Mouse (Mus musculus) kidney, postnatal 0 days (tissue): Measurements from ENCODE around the gene Slc7a6. TPM values are rescaled to one million over a fixed set of nuclear protein-coding genes. Genes with fewer than 3 reads are reported as not detected.
A peak's percentile ranks its signal among the peaks of the same experiment; 100 is the strongest.
"Not testable (repeated sequence)": the region's sequence is repeated elsewhere in the genome, so short reads cannot be mapped to it uniquely, and the experiment has no call there.

ENCODE experiments used
- ATAC-seq: fragments of 200-750 bp; cut with Nextera tagmentation; replicated peaks from 2 replicates; pipeline ENCODE4 v1.8.0; 2017; ENCODE audit warnings: low read depth, moderate number of reproducible peaks, moderate TSS enrichment, moderate library complexity; ENCODE audit not compliant: low FRiP score
- DNase-seq: peaks from one replicate; pipeline ENCODE4 v3.0.0-alpha.2; 2016; ENCODE audit warnings: low spot score
- H3K27ac ChIP-seq: fragments of 300-500 bp; sonication (generic); 2 replicates; pipeline ENCODE4 v1.5.1; 2014; ENCODE audit warnings: mild to moderate bottlenecking
- H3K27me3 ChIP-seq: fragments of 300-500 bp; sonication (generic); 2 replicates; pipeline ENCODE4 v1.6.1; 2014; ENCODE audit warnings: low read length, mixed read lengths; ENCODE audit not compliant: insufficient read depth
- H3K36me3 ChIP-seq: fragments of 300-500 bp; sonication (generic); 2 replicates; pipeline ENCODE4 v1.6.1; 2014; ENCODE audit warnings: low read length, mixed read lengths; ENCODE audit not compliant: insufficient read depth
- H3K4me1 ChIP-seq: fragments of 300-500 bp; sonication (generic); replicated peaks from 2 replicates; pipeline ENCODE4 v1.6.1; 2014; ENCODE audit warnings: antibody characterized with exemption, low read length, mixed read lengths; ENCODE audit not compliant: insufficient read depth
- H3K4me2 ChIP-seq: fragments of 300-500 bp; sonication (generic); 2 replicates; pipeline ENCODE4 v1.6.1; 2014; ENCODE audit warnings: mild to moderate bottlenecking, low read length, moderate library complexity, mixed read lengths
- H3K4me3 ChIP-seq: fragments of 300-500 bp; sonication (generic); replicated peaks from 2 replicates; pipeline ENCODE4 v1.5.1; 2014; ENCODE audit warnings: low read depth, low read length
- H3K9ac ChIP-seq: fragments of 300-500 bp; sonication (generic); 2 replicates; pipeline ENCODE4 v1.6.1; 2014; ENCODE audit warnings: low read depth, low read length
- H3K9me3 ChIP-seq: fragments of 300-500 bp; sonication (generic); replicated peaks from 2 replicates; pipeline ENCODE4 v1.6.1; 2016; ENCODE audit warnings: low read length, inconsistent platforms, mixed read lengths
- CTCF ChIP-seq: IDR thresholded peaks from 2 replicates; pipeline ENCODE4 v1.5.1; 2016; ENCODE audit warnings: antibody characterized with exemption, low read depth, mild to moderate bottlenecking, moderate library complexity
- WGBS: fragments of 180-500 bp; shearing (Covaris S2); extraction: QIAGEN DNeasy Blood & Tissue Kit; methylation state at CpG from one replicate; pipeline ENCODE4 v1.1.7; 2014; 5-methylcytosine and 5-hydroxymethylcytosine counted together
- polyA plus RNA-seq: library from polyadenylated mRNA; unstranded; fragments of >200 nt; fragmentation: Nextera tagmentation; extraction: Ambion mirVana; gene quantifications from 2 replicates; pipeline ENCODE4 v1.2.1, GENCODE M21; 2015

Slc7a6 gene
- polyA plus RNA-seq, 1 experiment from 2014 or later: 61.6 TPM

- no peak for DNase-seq
- no peak for TF ChIP-seq CTCF
- H3K4me1 ChIP-seq: no peaks in the 10 kb centered on the region
- peak overlapping the region; percentile 8; the same call in 1 of the 2 replicates for H3K27ac ChIP-seq
- H3K4me3 ChIP-seq: no peak overlapping the region
- ATAC-seq: no peak
- H3K36me3 ChIP-seq: no peaks in the 10 kb centered on the region
- no peaks in the 10 kb centered on the region for H3K9me3 ChIP-seq
- WGBS: 91% methylated on average over 3 of the region's 3 CpGs
- no peak overlapping the region for H3K4me2 ChIP-seq
- H3K27me3 ChIP-seq: no peaks in the 10 kb centered on the region
- H3K9ac ChIP-seq: no peak overlapping the region
These were observed 17.7 kb downstream of the Slc7a6 start for GRCm38 (mm10) chr8:106186394-106186793.

- no peak for TF ChIP-seq CTCF
- Histone ChIP-seq H3K27ac (no peak overlapping the region), H3K4me1 (no peaks in the 10 kb centered on the region), H3K4me2 (no peak overlapping the region), H3K9ac (no peak overlapping the region), H3K4me3 (no peak overlapping the region), H3K36me3 (0 out of 2 replicates have a peak, but pooled peaks cover 11% of the 10 kb centered on the region), H3K9me3 (no peaks in the 10 kb centered on the region), H3K27me3 (no peaks in the 10 kb centered on the region)
- ATAC-seq (no peak), DNase-seq (no peak)
- WGBS: 95% methylated on average over 4 of the region's 4 CpGs
These were observed 20.5 kb downstream of the Slc7a6 start for GRCm38 (mm10) chr8:106189162-106189561.

GRCm38 (mm10) chr8:106191639-106192038 lies 23.0 kb downstream of the Slc7a6 start:
- H3K4me2 ChIP-seq: no peak overlapping the region
- no peaks in the 10 kb centered on the region for H3K4me1 ChIP-seq
- H3K27me3 ChIP-seq: no peaks in the 10 kb centered on the region
- 90% methylated on average over 5 of the region's 5 CpGs for WGBS
- ATAC-seq (no peak), DNase-seq (no peak)
- peaks cover 25% of the 10 kb centered on the region; the same call in 1 of the 2 replicates for H3K36me3 ChIP-seq
- H3K4me3 ChIP-seq: no peak overlapping the region
- H3K9me3 ChIP-seq: no peaks in the 10 kb centered on the region
- no peak overlapping the region for H3K9ac ChIP-seq
- no peak overlapping the region for H3K27ac ChIP-seq
- TF ChIP-seq CTCF: no peak

GRCm38 (mm10) chr8:106193162-106193561 lies 24.5 kb downstream of the Slc7a6 start:
- 87% methylated on average over 6 of the region's 6 CpGs for WGBS
- Histone ChIP-seq H3K36me3 (peaks cover 28% of the 10 kb centered on the region; the same call in 1 of the 2 replicates), H3K27ac (no peak overlapping the region), H3K9ac (no peak overlapping the region), H3K4me1 (no peaks in the 10 kb centered on the region), H3K4me2 (no peak overlapping the region), H3K27me3 (no peaks in the 10 kb centered on the region), H3K9me3 (no peaks in the 10 kb centered on the region), H3K4me3 (no peak overlapping the region)
- no peak for ATAC-seq
- no peak for DNase-seq
- no peak for TF ChIP-seq CTCF

GRCm38 (mm10) chr8:106194062-106194461 lies 25.4 kb downstream of the Slc7a6 start:
- H3K36me3 ChIP-seq: peaks cover 28% of the 10 kb centered on the region; the same call in 1 of the 2 replicates
- no peak overlapping the region for H3K27ac ChIP-seq
- H3K4me1 ChIP-seq: no peaks in the 10 kb centered on the region
- no peak for TF ChIP-seq CTCF
- no peak overlapping the region for H3K4me3 ChIP-seq
- H3K4me2 ChIP-seq: no peak overlapping the region
- no peaks in the 10 kb centered on the region for H3K9me3 ChIP-seq
- no peak overlapping the region for H3K9ac ChIP-seq
- WGBS: 67% methylated on average over 5 of the region's 5 CpGs
- DNase-seq (peak; percentile 24), ATAC-seq (peak; percentile 46; the same call in 1 of the 2 replicates)
- H3K27me3 ChIP-seq: no peaks in the 10 kb centered on the region

GRCm38 (mm10) chr8:106198741-106199140 lies 30.1 kb downstream of the Slc7a6 start:
- H3K9ac ChIP-seq: no peak overlapping the region
- H3K36me3 ChIP-seq: peaks cover 33% of the 10 kb centered on the region
- no peak overlapping the region for H3K4me2 ChIP-seq
- H3K27me3 ChIP-seq: no peaks in the 10 kb centered on the region
- ATAC-seq (peak; percentile 40; the same call in 1 of the 2 replicates), DNase-seq (peak; percentile 86)
- no peaks in the 10 kb centered on the region for H3K4me1 ChIP-seq
- no peak overlapping the region for H3K4me3 ChIP-seq
- TF ChIP-seq CTCF: peak; percentile 85
- WGBS: 19% methylated on average over 1 of the region's 1 CpGs
- H3K27ac ChIP-seq: no peak overlapping the region
- H3K9me3 ChIP-seq: no peaks in the 10 kb centered on the region

GRCm38 (mm10) chr8:106199596-106199995 lies 30.9 kb downstream of the Slc7a6 start:
- not testable (repeated sequence) for H3K4me3 ChIP-seq, H3K27me3 ChIP-seq, H3K9me3 ChIP-seq, DNase-seq, ATAC-seq, H3K27ac ChIP-seq, H3K9ac ChIP-seq, H3K4me2 ChIP-seq, H3K4me1 ChIP-seq
- H3K36me3 ChIP-seq: peaks cover 38% of the 10 kb centered on the region
- WGBS: 71% methylated on average over 3 of the region's 3 CpGs
